Mouse (Mus musculus): ENCODE data around the gene Rps23.

Rps23 gene

DNA sequence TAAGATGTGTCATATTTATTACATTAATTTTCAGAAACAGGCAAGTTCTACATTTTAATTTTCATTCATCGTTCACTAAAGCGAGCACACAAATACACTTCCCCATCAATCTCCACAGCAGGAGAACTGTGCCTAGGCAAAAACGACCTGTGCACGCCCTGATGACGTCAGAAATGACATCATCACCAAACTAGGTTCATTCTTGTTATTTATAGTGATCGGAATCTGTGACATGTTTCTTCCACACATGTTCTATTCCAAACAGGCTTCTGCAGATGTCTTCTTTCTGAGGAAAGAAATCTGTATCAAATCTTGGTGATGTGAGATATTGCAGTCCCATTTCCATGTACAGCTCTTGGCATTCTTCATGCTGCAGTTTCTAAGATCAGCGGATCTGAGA, 13.1 kb downstream of the Rps23 start:
- DNase-seq = no peak

DNA sequence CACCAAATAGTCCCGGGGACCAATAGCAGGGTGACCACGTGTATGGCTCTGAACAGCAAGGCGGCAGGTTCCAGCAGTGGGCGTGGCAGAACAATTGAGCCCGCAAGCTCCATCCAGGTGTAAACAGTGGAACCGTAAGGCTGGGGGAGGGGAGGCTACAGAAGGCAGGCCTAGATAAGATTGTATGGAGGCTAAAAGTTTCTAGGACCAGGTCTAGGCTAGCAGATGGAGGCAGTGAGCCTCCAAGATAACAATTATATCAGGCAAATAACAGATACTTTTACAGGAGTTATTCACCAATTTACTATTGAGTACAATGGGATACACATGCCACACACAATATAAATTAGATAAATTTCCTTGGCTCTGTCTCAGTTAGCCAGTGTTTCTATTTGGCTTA, 16.4 kb downstream of the Rps23 start:
- DNase-seq = no peak

DNA sequence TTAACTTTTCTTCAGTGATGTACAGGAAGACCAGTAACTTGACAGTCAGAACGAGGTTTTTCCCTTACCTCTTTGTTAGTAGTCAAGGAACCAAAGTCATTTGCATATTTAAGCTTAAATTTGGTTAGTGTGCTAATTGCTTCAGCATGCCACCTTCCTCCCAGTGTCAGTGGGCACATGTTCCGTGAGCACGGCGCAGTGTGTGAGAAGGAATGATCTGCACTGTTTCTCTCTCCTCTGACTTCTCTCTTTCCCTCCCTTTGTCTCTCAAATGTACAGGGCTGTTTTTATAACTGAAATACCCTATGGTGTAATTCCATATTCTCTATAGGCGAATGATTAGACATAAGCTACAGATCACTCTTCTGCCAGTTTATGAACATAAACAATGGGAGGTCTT, 16.8 kb downstream of the Rps23 start:
- no peak for DNase-seq

DNA sequence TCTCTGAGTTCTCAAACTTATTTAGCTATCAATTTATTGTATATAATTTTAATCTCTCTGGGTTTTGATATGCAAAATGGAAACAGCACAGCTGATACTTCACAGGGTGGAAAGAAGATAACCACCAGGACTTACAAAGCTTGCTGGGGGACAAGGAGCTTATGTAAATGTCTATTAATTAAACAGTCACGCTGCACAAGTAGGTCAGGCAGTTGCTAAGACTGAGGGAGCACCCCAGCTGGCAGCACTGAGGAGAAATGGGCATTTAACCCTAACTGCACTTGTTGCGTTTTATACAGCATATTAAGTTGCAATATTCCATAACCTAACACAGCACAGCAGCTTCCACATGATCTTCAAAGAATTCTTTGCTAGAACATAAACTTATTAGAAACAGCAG, 36.1 kb downstream of the Rps23 start:
- no peak for DNase-seq

DNA sequence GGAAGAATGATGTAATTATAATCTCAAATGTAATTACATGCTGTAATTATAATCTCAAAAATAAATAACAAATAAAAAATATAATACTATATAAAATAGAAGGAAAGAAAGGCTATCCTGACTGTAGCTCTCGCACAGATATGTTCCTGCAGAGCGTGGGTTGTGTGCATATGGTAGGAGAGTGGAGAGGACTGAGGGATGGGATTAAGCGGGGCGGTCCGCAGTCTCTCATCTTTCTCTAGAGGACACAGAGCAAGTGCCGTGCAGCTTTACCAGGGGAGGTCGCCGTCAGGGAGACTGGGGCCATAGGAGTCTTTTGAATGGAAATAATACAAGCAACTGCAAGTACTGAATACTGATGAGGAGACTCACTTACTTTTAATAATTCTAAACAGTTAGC, 37.8 kb downstream of the Rps23 start:
- no peak for DNase-seq

DNA sequence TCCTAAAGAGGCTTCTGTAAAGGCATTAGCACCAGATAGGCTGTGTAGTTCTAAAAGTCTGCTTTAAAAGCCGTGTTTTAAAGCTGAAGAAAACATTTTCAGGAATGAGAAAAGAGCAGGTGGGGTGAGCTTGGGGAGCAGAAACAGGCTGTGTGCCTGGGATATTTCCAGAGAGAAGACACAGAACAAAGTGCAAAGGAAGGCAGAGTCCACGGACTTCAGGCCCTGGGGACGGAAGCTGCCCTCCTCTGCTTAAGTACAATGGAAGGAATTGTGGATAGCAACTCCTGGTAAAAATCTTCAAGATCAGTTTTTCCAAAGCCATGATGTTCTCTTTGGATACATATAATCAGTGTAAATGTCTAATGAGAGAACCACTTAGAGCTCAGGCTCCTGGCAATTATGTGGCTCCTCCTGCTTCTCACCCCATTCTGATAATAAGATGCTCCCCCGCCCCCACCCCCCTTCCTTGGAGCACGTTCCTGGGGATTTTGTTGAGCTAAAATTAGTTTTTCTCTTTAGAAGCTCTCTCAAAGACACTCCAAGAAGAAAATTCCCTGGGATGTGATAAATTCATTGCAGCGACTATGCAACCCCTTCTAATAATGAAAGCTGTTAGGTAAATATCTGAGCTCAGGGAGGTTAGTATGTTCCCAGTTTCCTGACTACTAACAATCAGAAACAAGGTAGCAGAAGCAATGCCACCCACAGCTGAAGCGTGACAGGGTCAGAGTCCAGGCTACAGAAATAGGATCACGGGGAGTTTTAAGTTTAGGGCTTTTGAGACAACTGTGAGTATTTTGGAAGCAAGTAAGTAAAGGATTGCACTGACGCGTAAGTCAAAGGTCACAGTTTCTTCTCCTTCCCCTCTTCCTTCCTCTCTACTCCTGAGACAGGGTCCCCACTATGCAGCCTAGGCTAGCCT, 40.3 kb downstream of the Rps23 start:
- no peak for DNase-seq

DNA sequence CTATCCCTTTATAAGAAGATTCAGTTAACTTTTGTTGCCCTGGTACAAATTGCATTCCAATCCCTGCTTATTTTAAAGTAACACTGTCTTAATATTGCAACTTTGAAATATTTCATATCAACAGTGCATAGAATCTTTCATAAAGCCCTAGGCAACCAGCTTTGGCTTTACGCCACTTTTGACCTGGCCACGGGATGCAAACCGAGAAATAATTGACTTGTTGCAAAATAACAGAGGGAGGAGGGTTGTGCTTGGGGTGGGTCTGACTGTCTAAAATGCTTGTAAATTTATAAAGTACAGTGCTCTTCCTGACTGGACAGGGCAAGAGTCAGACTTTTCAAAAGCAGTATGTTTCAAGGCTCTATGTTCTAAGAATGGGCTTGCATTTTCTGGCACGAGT, 41.8 kb downstream of the Rps23 start:
- no peak for DNase-seq

DNA sequence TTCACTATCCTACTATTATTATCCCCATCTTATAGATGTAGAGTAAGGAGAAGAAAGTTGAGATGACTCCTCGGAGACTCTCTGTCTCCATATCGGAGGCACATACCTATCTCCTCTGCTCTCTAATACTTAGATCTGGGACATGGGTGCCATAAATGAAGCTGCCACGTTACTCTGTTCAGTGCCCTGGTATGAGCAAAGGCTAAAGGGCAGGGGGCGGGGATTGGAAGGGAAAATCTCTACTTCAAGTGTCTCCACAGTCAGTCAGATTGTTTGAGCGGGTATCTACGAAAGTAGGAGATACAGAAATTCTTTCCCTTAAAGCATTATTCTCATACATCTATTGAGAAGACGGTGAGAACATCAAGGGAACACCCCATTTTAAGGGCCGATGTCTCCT, 43.2 kb downstream of the Rps23 start:
- no peak for DNase-seq

DNA sequence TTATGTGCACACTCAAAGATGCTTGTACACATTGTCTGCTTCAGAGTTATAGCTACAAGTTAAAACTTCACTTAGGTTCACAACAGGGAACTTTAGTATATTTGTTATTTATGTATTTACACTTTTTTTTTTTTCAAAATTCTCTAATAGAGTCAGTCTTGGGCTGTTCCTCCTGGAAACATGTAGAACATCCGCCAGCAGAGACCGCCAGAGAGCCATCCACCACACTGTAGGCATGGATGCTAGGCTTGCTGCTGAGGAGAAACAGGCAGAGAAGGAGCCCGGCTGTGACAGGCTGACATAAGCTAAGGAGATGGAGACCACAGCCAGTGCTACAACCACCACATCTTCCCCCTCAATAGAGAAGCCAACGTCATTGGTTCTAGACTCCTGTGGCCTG, 44.7 kb downstream of the Rps23 start:
- peak; percentile 89 for DNase-seq

DNA sequence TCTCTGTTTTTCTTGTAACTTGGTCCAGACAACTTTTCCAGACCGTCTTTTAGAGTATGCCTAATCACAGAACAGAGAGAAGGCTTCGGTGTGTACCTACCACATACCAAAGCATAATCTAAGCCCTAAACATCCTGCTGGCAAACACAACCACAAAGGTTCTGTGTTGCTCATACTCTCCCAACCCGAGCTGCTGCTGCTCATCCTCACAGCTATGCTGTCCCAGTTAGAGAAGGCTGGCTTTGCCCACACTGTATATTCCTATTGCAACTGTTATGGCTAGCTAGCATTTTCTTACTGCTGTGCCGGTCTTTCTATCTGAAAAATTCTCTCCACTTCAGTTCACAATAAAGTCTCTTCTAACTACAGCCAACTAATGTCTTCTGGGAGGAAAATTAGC, 46.2 kb downstream of the Rps23 start:
- DNase-seq = no peak

DNA sequence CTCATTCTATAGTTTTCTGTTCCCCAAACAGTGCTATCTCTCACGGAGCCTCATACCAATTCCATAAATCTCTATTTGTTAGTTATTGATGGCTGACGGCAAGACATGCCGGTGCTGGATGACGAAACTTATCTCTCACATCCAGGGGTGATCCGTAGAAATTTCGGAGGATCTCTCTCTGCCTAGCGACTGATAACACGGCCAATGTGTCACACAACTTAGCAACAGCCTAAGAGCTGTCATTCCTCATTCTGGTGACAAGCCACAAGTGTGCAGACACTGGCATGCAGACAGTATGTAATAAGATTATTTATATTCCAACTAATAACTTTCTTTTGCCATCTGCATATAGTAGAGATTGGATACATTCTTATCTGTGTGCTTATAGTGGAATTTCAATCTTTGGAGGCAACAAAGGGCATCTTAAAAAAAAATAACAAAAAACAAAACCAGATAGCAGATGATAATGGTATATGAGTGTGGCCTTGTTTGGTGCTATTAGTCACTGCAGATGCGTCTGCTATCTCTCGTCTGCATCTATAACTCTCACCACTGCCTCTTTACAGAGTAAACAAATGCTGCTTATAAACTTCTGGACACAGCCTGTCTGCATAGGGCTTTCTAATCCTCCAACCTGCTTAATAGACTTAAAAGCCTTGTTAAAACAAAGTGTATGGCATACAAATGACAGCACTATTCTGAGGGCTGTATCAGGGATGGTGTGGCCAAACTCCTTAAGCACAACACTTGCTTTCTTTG, 47.7 kb downstream of the Rps23 start:
- no peak for DNase-seq

DNA sequence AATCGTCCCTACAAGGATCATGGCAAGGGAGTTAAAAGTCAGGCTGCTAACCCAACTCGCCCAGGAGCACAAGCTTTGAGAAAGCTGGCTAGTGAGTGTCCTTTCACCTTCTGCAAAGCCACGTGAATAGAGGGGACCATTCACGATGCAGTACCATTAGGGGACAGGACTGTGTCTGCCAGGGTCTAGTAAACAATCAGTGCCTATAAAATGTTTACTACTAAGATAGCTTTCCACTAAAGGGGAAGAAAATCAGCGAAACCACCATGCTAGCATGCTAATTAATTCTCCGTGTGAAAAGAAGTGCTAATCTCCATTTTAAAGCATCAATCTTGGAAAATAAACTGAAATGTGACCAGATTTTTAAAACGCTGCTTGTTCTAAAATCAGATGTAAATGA, 50.7 kb downstream of the Rps23 start:
- DNase-seq = no peak
